Mouse (Mus musculus) embryonic facial prominence, embryonic 14.5 days (tissue): Measurements from ENCODE around the gene B4galt7. TPM values are rescaled to one million over a fixed set of nuclear protein-coding genes. Genes with fewer than 3 reads are reported as not detected.
A peak's percentile ranks its signal among the peaks of the same experiment; 100 is the strongest.

Source experiments
- ATAC-seq: fragments of 200-750 bp; cut with Nextera tagmentation; 2 replicates; pipeline ENCODE4 v1.8.0; 2017; ENCODE audit warnings: low read depth, moderate number of reproducible peaks, moderate TSS enrichment
- DNase-seq: peaks from one replicate; pipeline ENCODE4 v3.0.0-alpha.2; 2015; ENCODE audit warnings: low spot score
- H3K27ac ChIP-seq: fragments of 300-500 bp; sonication (generic); replicated peaks from 2 replicates; pipeline ENCODE4 v1.5.1; 2014; ENCODE audit warnings: low read depth, mild to moderate bottlenecking, low read length, moderate library complexity
- H3K27me3 ChIP-seq: fragments of 300-500 bp; sonication (generic); replicated peaks from 2 replicates; pipeline ENCODE4 v1.6.1; 2014; ENCODE audit warnings: low read length; ENCODE audit not compliant: control insufficient read depth, insufficient read depth
- H3K36me3 ChIP-seq: fragments of 300-500 bp; sonication (generic); 2 replicates; pipeline ENCODE4 v1.6.1; 2014; ENCODE audit warnings: low read length, mixed read lengths; ENCODE audit not compliant: control insufficient read depth, insufficient read depth
- H3K4me1 ChIP-seq: fragments of 300-500 bp; sonication (generic); 2 replicates; pipeline ENCODE4 v1.6.1; 2014; ENCODE audit warnings: antibody characterized with exemption, low read length; ENCODE audit not compliant: control insufficient read depth, insufficient read depth
- H3K4me2 ChIP-seq: fragments of 300-500 bp; sonication (generic); 2 replicates; pipeline ENCODE4 v1.6.1; 2014; ENCODE audit warnings: low read depth, mild to moderate bottlenecking, low read length, moderate library complexity, mixed read lengths
- H3K4me3 ChIP-seq: fragments of 300-500 bp; sonication (generic); 2 replicates; pipeline ENCODE4 v1.5.1; 2014; ENCODE audit warnings: low read depth, mild to moderate bottlenecking, low read length
- H3K9ac ChIP-seq: fragments of 300-500 bp; sonication (generic); 2 replicates; pipeline ENCODE4 v1.6.1; 2014; ENCODE audit warnings: low read depth, mild to moderate bottlenecking, low read length, moderate library complexity, mixed read lengths
- H3K9me3 ChIP-seq: fragments of 300-500 bp; sonication (generic); 2 replicates; pipeline ENCODE4 v1.6.1; 2016; ENCODE audit warnings: low read length; ENCODE audit not compliant: control insufficient read depth
- WGBS: fragments of 180-500 bp; shearing (Covaris S2); extraction: QIAGEN DNeasy Blood & Tissue Kit; methylation state at CpG from one replicate; pipeline ENCODE4 v1.1.7; 2014; 5-methylcytosine and 5-hydroxymethylcytosine counted together
- polyA plus RNA-seq: library from polyadenylated mRNA; unstranded; fragments of >200 nt; fragmentation: Nextera tagmentation; extraction: Ambion mirVana; gene quantifications from 2 replicates; pipeline ENCODE4 v1.2.1, GENCODE M21; 2014

Gene B4galt7
- polyA plus RNA-seq, 1 experiment from 2014 or later, result 10.3 TPM

DNA sequence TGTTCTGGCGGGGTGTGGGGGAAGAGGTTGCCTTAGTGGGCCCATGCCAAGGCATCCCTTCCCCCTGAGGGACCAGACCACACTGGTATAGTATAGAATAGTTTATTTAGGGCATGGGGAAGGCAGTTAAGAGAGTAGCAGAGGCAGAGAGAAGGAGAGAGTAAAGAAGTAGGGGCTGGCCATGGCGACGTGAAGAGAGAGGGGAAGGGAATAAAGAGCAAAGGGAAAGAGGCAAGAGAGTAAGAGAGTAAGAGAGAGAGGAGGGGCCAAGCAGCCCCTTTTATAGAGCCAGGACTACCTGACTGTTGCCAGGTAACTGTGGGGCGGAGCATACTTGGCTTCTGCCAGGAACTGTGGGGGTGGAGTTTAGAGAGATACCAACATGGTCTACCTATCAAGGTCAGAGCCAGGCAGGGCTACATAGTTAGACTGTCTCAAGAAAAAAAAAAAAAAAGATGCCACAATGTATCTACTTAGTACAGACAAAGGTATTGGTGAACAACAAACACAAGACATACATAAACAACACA, 7.7 kb upstream of the B4galt7 start:
- H3K4me1 ChIP-seq, result peaks cover 6% of the 10 kb centered on the region; the same call in 1 of the 2 replicates
- H3K27ac ChIP-seq, result no peak overlapping the region; the same call in 1 of the 2 replicates
- H3K9ac ChIP-seq, result no peak overlapping the region
- 76% methylated on average over 4 of the region's 4 CpGs for WGBS
- DNase-seq (no peak), ATAC-seq (no peak)
- no peaks in the 10 kb centered on the region for H3K9me3 ChIP-seq
- peaks cover 28% of the 10 kb centered on the region for H3K36me3 ChIP-seq
- H3K4me2 ChIP-seq, result no peak overlapping the region
- H3K27me3 ChIP-seq, result no peaks in the 10 kb centered on the region
- no peak overlapping the region for H3K4me3 ChIP-seq

GRCm38 (mm10) chr13:55592512-55593253, 7.0 kb upstream of the B4galt7 start:
- H3K27ac ChIP-seq, result peak overlapping the region; percentile 72
- H3K36me3 ChIP-seq, result peaks cover 34% of the 10 kb centered on the region
- ATAC-seq, result peak; percentile 99
- no peaks in the 10 kb centered on the region for H3K27me3 ChIP-seq
- DNase-seq, result peak; percentile 99
- peak overlapping the region; percentile 90 for H3K4me3 ChIP-seq
- no peaks in the 10 kb centered on the region for H3K9me3 ChIP-seq
- peak overlapping the region; percentile 77 for H3K4me2 ChIP-seq
- WGBS, result 5% methylated on average over 28 of the region's 29 CpGs
- H3K4me1 ChIP-seq, result peaks cover 6% of the 10 kb centered on the region; the same call in 1 of the 2 replicates
- peak overlapping the region; percentile 93 for H3K9ac ChIP-seq

DNA sequence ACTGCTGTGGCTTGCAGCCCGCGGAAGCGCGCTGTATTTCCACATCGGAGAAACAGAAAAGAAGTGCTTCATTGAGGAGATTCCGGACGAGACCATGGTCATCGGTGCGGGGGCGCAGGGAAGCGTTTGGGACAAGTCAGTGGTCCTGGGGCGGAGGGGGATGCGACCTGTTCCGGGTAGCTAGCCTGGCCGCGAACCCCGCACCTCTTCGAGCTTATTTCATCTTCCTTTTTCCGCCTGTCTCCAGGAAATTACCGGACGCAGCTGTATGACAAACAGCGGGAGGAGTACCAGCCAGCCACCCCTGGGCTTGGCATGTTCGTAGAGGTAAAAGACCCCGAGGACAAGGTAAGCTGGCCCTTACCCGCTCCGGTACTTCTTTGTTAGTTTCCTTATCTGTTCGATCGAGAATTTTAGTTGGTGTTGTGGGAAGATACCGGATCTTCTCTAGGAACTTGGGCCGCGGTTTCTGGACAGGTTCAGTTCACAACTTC, 6.4 kb upstream of the B4galt7 start:
- under 1% methylated on average over 31 of the region's 31 CpGs for WGBS
- no peak for DNase-seq
- Histone ChIP-seq H3K4me2 (peak overlapping the region; percentile 77), H3K9ac (peak overlapping the region; percentile 93), H3K27ac (peak overlapping the region; percentile 71), H3K4me1 (peaks cover 6% of the 10 kb centered on the region; the same call in 1 of the 2 replicates), H3K36me3 (peaks cover 39% of the 10 kb centered on the region), H3K4me3 (peak overlapping the region; percentile 90), H3K27me3 (no peaks in the 10 kb centered on the region), H3K9me3 (no peaks in the 10 kb centered on the region)
- peak; percentile 19 for ATAC-seq

DNA sequence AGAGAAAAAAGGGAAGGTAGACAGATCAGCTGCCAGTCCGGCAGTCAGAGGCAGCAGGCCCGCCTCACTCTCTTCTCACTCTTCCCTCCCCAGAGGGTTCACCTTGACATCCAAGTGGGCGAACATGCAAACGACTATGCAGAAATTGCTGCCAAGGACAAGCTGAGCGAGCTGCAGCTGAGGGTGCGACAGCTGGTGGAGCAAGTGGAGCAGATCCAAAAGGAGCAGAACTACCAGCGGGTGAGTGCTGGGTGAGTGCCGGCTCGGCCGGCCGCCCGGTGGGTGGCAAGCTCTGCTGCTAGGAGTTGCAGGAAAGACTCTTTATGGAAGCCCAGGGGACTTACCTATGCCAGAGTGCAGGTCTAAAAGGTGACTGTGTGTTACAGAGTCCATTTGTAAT, 4.3 kb upstream of the B4galt7 start:
- DNase-seq, result no peak
- Histone ChIP-seq H3K27me3 (no peaks in the 10 kb centered on the region), H3K9me3 (no peaks in the 10 kb centered on the region), H3K36me3 (peaks cover 39% of the 10 kb centered on the region), H3K4me1 (peaks cover 6% of the 10 kb centered on the region; the same call in 1 of the 2 replicates), H3K4me3 (no peak overlapping the region), H3K9ac (no peak overlapping the region), H3K4me2 (no peak overlapping the region), H3K27ac (no peak overlapping the region)
- ATAC-seq, result no peak
- 93% methylated on average over 12 of the region's 12 CpGs for WGBS

GRCm38 (mm10) chr13:55596802-55597201, 2.9 kb upstream of the B4galt7 start:
- WGBS, result 96% methylated on average over 12 of the region's 12 CpGs
- H3K27me3 ChIP-seq, result no peaks in the 10 kb centered on the region
- no peak overlapping the region for H3K27ac ChIP-seq
- H3K4me1 ChIP-seq, result peaks cover 12% of the 10 kb centered on the region
- H3K4me3 ChIP-seq, result no peak overlapping the region
- no peak overlapping the region for H3K4me2 ChIP-seq
- ATAC-seq (no peak), DNase-seq (no peak)
- H3K9me3 ChIP-seq, result no peaks in the 10 kb centered on the region
- peaks cover 39% of the 10 kb centered on the region for H3K36me3 ChIP-seq
- H3K9ac ChIP-seq, result no peak overlapping the region

DNA sequence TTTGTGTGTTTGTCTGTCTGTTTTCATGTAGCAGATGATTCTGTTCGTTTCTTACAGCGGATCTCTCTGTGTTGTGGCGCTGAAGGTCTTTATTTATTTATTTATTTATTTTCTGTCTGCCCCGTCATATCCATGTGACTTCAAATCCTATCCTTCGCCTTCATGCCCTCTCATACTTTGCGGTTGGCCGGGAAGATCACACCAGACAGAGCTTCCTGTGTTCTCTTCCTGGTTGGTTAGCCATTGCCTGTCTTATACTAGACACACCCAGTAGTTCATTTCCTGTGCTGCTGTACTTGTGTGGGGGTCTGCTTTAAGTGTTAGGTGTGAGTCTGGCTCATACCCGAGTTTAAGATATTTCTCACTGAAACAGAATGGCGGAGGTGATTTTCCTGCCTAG, 961 bp downstream of the B4galt7 start:
- ATAC-seq (no peak), DNase-seq (peak; percentile 16)
- Histone ChIP-seq H3K36me3 (peaks cover 39% of the 10 kb centered on the region), H3K9me3 (no peaks in the 10 kb centered on the region), H3K9ac (peak overlapping the region; percentile 85), H3K4me2 (peak overlapping the region; percentile 68), H3K4me1 (peaks cover 6% of the 10 kb centered on the region), H3K4me3 (peak overlapping the region; percentile 90), H3K27ac (no peak overlapping the region), H3K27me3 (no peaks in the 10 kb centered on the region)
- WGBS, result 16% methylated on average over 9 of the region's 9 CpGs

- no peak overlapping the region for H3K9ac ChIP-seq
- peaks cover 36% of the 10 kb centered on the region for H3K36me3 ChIP-seq
- DNase-seq (peak; percentile 68), ATAC-seq (no peak; the same call in 1 of the 2 replicates)
- 9% methylated on average over 3 of the region's 3 CpGs for WGBS
- H3K4me1 ChIP-seq, result peaks cover 6% of the 10 kb centered on the region
- no peaks in the 10 kb centered on the region for H3K27me3 ChIP-seq
- H3K4me2 ChIP-seq, result no peak overlapping the region
- no peak overlapping the region for H3K4me3 ChIP-seq
- no peak overlapping the region for H3K27ac ChIP-seq
- no peaks in the 10 kb centered on the region for H3K9me3 ChIP-seq
Observed at GRCm38 (mm10) chr13:55601611-55602010, 1.9 kb downstream of the B4galt7 start.

DNA sequence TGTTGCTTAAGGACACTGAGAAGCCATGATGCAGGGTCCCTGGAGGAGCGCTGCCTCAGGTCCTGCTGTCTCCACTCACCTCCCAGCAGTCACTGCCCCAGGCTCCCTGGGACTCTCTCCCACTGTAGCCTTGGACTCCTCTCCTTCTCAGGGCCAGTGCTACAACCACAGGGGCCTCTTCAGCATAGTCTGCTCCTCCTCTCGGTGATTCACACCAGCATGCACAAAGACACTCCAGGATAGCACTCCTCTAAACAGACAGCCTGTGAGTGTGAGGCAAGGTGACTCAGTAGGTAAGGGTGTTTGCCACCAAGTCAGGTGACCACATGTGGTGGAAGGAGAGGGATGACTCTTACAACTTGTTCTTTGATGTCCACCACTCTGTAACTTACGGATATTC, 4.9 kb downstream of the B4galt7 start:
- DNase-seq (no peak), ATAC-seq (no peak)
- Histone ChIP-seq H3K27ac (no peak overlapping the region), H3K4me3 (no peak overlapping the region), H3K27me3 (no peaks in the 10 kb centered on the region), H3K4me1 (peaks cover 6% of the 10 kb centered on the region), H3K9ac (no peak overlapping the region), H3K4me2 (no peak overlapping the region), H3K36me3 (peaks cover 48% of the 10 kb centered on the region), H3K9me3 (no peaks in the 10 kb centered on the region)
- WGBS, result 91% methylated on average over 3 of the region's 3 CpGs
